Comparison of ENCODE assay signal across 8 mouse cellular contexts in genomic region chr15:100443126-100443922, GRCm38 (mm10). TPM values are rescaled to one million over a fixed set of nuclear protein-coding genes. Genes with fewer than 3 reads are reported as not detected.
DNase-seq lines count a peak whose midpoint lies in the region; ATAC-seq lines count a peak whose summit lies in the region.

No protein-coding gene starts in this region.

- WGBS in intestine, embryonic 14.5 days, result 5% methylated on average over 20 of the region's 31 CpGs

- DNase-seq in adrenal gland, adult 18-20 months (ENCODE audit: low spot score in 2 of 2), result peak; percentile 69 to 74
- DNase-seq in embryo, embryonic 11 days, result peak; percentile 96
- DNase-seq in gastrocnemius, postnatal 25 days, result peak; percentile 83
- DNase-seq in intestine, embryonic 14.5 days (ENCODE audit: low spot score), result peak; percentile 86
- peak; percentile 89 to 92 for DNase-seq in left cerebral cortex, postnatal 10 days (ENCODE audit: extremely low spot score in 1 of 2, low spot score in 2 of 2)
- peak; percentile 79 to 88 for DNase-seq in right cerebral cortex, postnatal 36 days (ENCODE audit: low spot score in 2 of 2)
- DNase-seq in urinary bladder, postnatal 4 days (ENCODE audit: low spot score in 2 of 2), result peak; percentile 75 to 83

- peak overlapping the region; percentile 48 for H3K9ac ChIP-seq in intestine, embryonic 14.5 days (ENCODE audit: low read length)

- peak overlapping the region; percentile 46 for H3K4me3 ChIP-seq in intestine, embryonic 14.5 days (ENCODE audit: low read depth, low read length)

- no peaks in the 10 kb centered on the region for H3K4me1 ChIP-seq in intestine, embryonic 14.5 days (replicated peaks; ENCODE audit: control insufficient read depth, insufficient read depth, low read length)

- peak overlapping the region; percentile 82 for H3K27ac ChIP-seq in intestine, embryonic 14.5 days (ENCODE audit: low read depth)

- no peaks in the 10 kb centered on the region for H3K9me3 ChIP-seq in intestine, embryonic 14.5 days (ENCODE audit: control insufficient read depth, low read length)

- peak overlapping the region; percentile 75 for H3K4me2 ChIP-seq in intestine, embryonic 14.5 days (ENCODE audit: low read length)

- no peaks in the 10 kb centered on the region for H3K36me3 ChIP-seq in intestine, embryonic 14.5 days (ENCODE audit: control insufficient read depth, insufficient read depth, low read length)

- no peaks in the 10 kb centered on the region for H3K27me3 ChIP-seq in intestine, embryonic 14.5 days (replicated peaks; ENCODE audit: control insufficient read depth, insufficient read depth, low read length)

- intact Hi-C loops in left cerebral cortex, postnatal 10 days (cut with DNase I), result no loop called here

- ATAC-seq in intestine, embryonic 14.5 days (replicated peaks; ENCODE audit: low FRiP score, low TSS enrichment, low read depth), result peak; percentile 92
- ATAC-seq in megakaryocyte progenitor cell, adult 5-6 weeks (replicated peaks; ENCODE audit: poor library complexity), result peak; percentile 99

RNA-seq across cellular contexts. Expression of gene Slc11a2, which starts 18.5 kb away (rescaled TPM):
- total RNA-seq in adrenal gland, adult 18-20 months (2021), result 100 to 1,000 TPM; 110 to 132 TPM
- total RNA-seq in gastrocnemius, postnatal 25 days (2021), result 10 to 100 TPM; 36.7 to 41.9 TPM
- polyA plus RNA-seq in intestine, embryonic 14.5 days (2014; fragmentation: Nextera tagmentation; extraction: Ambion mirVana), result 17.6 and 20.6 TPM in 2 replicates
- total RNA-seq in left cerebral cortex, postnatal 10 days (2021), result 10 to 100 TPM; 53.5 to 55.6 TPM
- total RNA-seq in megakaryocyte progenitor cell, adult 5-6 weeks (2015), result 8.2 and 12.0 TPM in 2 replicates
- 11.0 and 14.6 TPM in 2 replicates for total RNA-seq in megakaryocyte progenitor cell, adult 5-6 weeks (2017)

RNA-seq across cellular contexts. Expression of gene Gm5475, which starts 21.4 kb away (rescaled TPM):
- total RNA-seq in adrenal gland, adult 18-20 months (2021), result not detected
- total RNA-seq in gastrocnemius, postnatal 25 days (2021), result not detected
- not detected in 2 replicates for polyA plus RNA-seq in intestine, embryonic 14.5 days (2014; fragmentation: Nextera tagmentation; extraction: Ambion mirVana)
- total RNA-seq in left cerebral cortex, postnatal 10 days (2021), result under 1 TPM in 1 of 2 experiments, not detected in 1; 0.18 TPM
- total RNA-seq in megakaryocyte progenitor cell, adult 5-6 weeks (2015), result not detected in 2 replicates
- not detected in 2 replicates for total RNA-seq in megakaryocyte progenitor cell, adult 5-6 weeks (2017)

RNA-seq across cellular contexts. Expression of gene Letmd1, which starts 25.5 kb away (rescaled TPM):
- total RNA-seq in adrenal gland, adult 18-20 months (2021), result 100 to 1,000 TPM; 147 to 279 TPM
- 1 to 10 TPM; 9.1 to 9.9 TPM for total RNA-seq in gastrocnemius, postnatal 25 days (2021)
- polyA plus RNA-seq in intestine, embryonic 14.5 days (2014; fragmentation: Nextera tagmentation; extraction: Ambion mirVana), result 38.5 and 40.1 TPM in 2 replicates
- 10 to 100 TPM; 77.9 to 78.2 TPM for total RNA-seq in left cerebral cortex, postnatal 10 days (2021)
- 35.7 and 37.2 TPM in 2 replicates for total RNA-seq in megakaryocyte progenitor cell, adult 5-6 weeks (2015)
- total RNA-seq in megakaryocyte progenitor cell, adult 5-6 weeks (2017), result 22.0 and 22.2 TPM in 2 replicates

RNA-seq across cellular contexts. Expression of gene Csrnp2, which starts 52.0 kb away (rescaled TPM):
- 1 to 10 TPM; 5.3 to 5.5 TPM for total RNA-seq in adrenal gland, adult 18-20 months (2021)
- total RNA-seq in gastrocnemius, postnatal 25 days (2021), result 1 to 10 TPM; 2.1 to 2.6 TPM
- polyA plus RNA-seq in intestine, embryonic 14.5 days (2014; fragmentation: Nextera tagmentation; extraction: Ambion mirVana), result 11.3 and 13.5 TPM in 2 replicates
- 10 to 100 TPM; 41.7 to 43.7 TPM for total RNA-seq in left cerebral cortex, postnatal 10 days (2021)
- 1.5 and 1.6 TPM in 2 replicates for total RNA-seq in megakaryocyte progenitor cell, adult 5-6 weeks (2015)
- total RNA-seq in megakaryocyte progenitor cell, adult 5-6 weeks (2017), result 1.7 and 2.7 TPM in 2 replicates

Comparison
In these comparisons a context has a peak if more than half of its experiments do, and no peak if none do; other contexts are left out.
1. Peak in every context shown above with its lines: DNase-seq, ATAC-seq, H3K4me3 ChIP-seq and H3K27ac ChIP-seq.